Mouse (Mus musculus): Measurements from ENCODE around the gene Slain2. TPM values are rescaled to one million over a fixed set of nuclear protein-coding genes. Genes with fewer than 3 reads are reported as not detected.

Gene Slain2
- polyA plus RNA-seq, 1 experiment from 2014 or later, result 24.0 TPM

DNA sequence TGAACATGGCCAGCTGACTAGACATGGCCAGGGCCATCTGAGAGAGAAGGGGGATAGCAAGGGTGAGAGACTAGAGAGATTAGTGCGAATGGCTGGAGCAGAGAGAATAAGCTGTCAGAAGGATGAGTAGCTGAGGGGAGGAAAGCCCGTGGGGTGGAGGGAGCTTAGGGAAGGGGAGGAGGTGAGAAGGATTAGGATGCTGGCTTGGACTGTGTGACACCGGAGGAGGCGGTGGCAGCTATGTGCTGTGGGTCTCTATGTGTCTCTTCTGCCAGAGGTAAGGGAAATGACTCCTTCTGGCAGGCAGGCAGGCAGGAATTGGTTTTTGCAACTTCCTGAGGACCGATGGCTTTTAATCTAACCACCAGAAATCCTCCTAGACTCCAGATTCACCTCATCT is 34.4 kb upstream of the Slain2 start:
- Histone ChIP-seq H3K4me3 (ENCODE audit: low read length) (no peak overlapping the region), H3K4me2 (ENCODE audit: low read depth, low read length) (no peak overlapping the region), H3K9me3 (replicated peaks; ENCODE audit: control insufficient read depth, low read length) (no peaks in the 10 kb centered on the region), H3K27ac (ENCODE audit: low read length) (no peak overlapping the region), H3K9ac (ENCODE audit: low read length) (no peak overlapping the region), H3K36me3 (ENCODE audit: control insufficient read depth, insufficient read depth) (no peaks in the 10 kb centered on the region), H3K27me3 (ENCODE audit: control insufficient read depth, insufficient read depth, low read length) (no peaks in the 10 kb centered on the region), H3K4me1 (ENCODE audit: control insufficient read depth, insufficient read depth, low read length) (peaks cover 19% of the 10 kb centered on the region)
- 41% methylated on average over 5 of the region's 5 CpGs for WGBS
- no peak for ATAC-seq (replicated peaks; ENCODE audit: extremely low read depth, insufficient read depth, low FRiP score)

- Histone ChIP-seq H3K4me1 (ENCODE audit: control insufficient read depth, insufficient read depth, low read length) (peaks cover 12% of the 10 kb centered on the region), H3K27me3 (ENCODE audit: control insufficient read depth, insufficient read depth, low read length) (no peaks in the 10 kb centered on the region), H3K36me3 (ENCODE audit: control insufficient read depth, insufficient read depth) (no peaks in the 10 kb centered on the region), H3K27ac (ENCODE audit: low read length) (peak overlapping the region; percentile 92), H3K9me3 (replicated peaks; ENCODE audit: control insufficient read depth, low read length) (no peaks in the 10 kb centered on the region), H3K9ac (ENCODE audit: low read length) (peak overlapping the region; percentile 43), H3K4me3 (ENCODE audit: low read length) (no peak overlapping the region), H3K4me2 (ENCODE audit: low read depth, low read length) (peak overlapping the region; percentile 17; the same call in 1 of the 2 replicates)
- WGBS, result 40% methylated on average over 12 of the region's 12 CpGs
- ATAC-seq (replicated peaks; ENCODE audit: extremely low read depth, insufficient read depth, low FRiP score), result peak; percentile 24; the same call in 1 of the 2 replicates
Measured at GRCm38 (mm10) chr5:72881748-72882411, 32.2 kb upstream of the Slain2 start.

DNA sequence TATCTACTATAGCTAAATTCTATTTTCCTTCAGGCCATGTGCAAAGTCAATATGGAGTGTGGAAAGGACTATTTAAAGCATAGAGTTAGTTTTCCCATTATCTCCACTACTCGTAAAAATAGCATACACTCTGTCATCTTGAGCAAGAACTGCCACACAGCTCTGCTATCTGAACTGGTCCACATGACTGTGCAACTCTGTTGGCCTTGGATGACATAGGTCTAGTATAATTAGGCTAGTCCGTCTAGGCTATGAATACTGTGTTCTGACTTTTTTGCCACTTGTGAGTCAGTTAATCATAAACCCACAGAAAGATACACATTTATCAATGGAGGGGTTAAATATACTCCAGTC is 31.7 kb upstream of the Slain2 start:
- peak overlapping the region; percentile 92 for H3K27ac ChIP-seq (ENCODE audit: low read length)
- H3K27me3 ChIP-seq (ENCODE audit: control insufficient read depth, insufficient read depth, low read length), result no peaks in the 10 kb centered on the region
- H3K4me2 ChIP-seq (ENCODE audit: low read depth, low read length), result peak overlapping the region; percentile 17; the same call in 1 of the 2 replicates
- no peak overlapping the region for H3K4me3 ChIP-seq (ENCODE audit: low read length)
- peak; percentile 97 for ATAC-seq (replicated peaks; ENCODE audit: extremely low read depth, insufficient read depth, low FRiP score)
- H3K9ac ChIP-seq (ENCODE audit: low read length), result no peak overlapping the region
- H3K9me3 ChIP-seq (replicated peaks; ENCODE audit: control insufficient read depth, low read length), result no peaks in the 10 kb centered on the region
- no peaks in the 10 kb centered on the region for H3K36me3 ChIP-seq (ENCODE audit: control insufficient read depth, insufficient read depth)
- H3K4me1 ChIP-seq (ENCODE audit: control insufficient read depth, insufficient read depth, low read length), result peaks cover 12% of the 10 kb centered on the region
- 26% methylated on average over 2 of the region's 2 CpGs for WGBS

DNA sequence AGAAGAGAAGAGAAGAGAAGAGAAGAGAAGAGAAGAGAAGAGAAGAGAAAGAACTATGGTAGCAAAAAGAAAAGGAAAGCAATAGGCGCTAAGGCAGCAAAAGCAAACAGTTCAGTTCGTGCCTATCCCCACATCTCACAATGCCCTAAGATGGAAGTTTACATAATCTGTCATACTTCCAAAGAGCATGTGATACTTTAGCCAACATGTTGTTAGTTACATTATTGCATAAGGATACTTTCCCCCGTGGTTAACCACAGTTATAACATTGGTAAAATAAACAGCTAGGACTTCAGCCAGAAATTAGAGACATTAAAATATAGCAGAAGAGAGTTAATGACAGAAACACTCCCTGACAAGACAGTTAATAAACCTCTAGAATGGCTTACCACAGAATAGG is 30.4 kb upstream of the Slain2 start:
- 75% methylated on average over 3 of the region's 3 CpGs for WGBS
- no peak overlapping the region for H3K9ac ChIP-seq (ENCODE audit: low read length)
- H3K4me3 ChIP-seq (ENCODE audit: low read length), result no peak overlapping the region
- no peak overlapping the region for H3K4me2 ChIP-seq (ENCODE audit: low read depth, low read length)
- no peak overlapping the region for H3K27ac ChIP-seq (ENCODE audit: low read length)
- no peaks in the 10 kb centered on the region for H3K27me3 ChIP-seq (ENCODE audit: control insufficient read depth, insufficient read depth, low read length)
- no peak for ATAC-seq (replicated peaks; ENCODE audit: extremely low read depth, insufficient read depth, low FRiP score)
- H3K9me3 ChIP-seq (replicated peaks; ENCODE audit: control insufficient read depth, low read length), result no peaks in the 10 kb centered on the region
- peaks cover 9% of the 10 kb centered on the region for H3K4me1 ChIP-seq (ENCODE audit: control insufficient read depth, insufficient read depth, low read length)
- no peaks in the 10 kb centered on the region for H3K36me3 ChIP-seq (ENCODE audit: control insufficient read depth, insufficient read depth)

DNA sequence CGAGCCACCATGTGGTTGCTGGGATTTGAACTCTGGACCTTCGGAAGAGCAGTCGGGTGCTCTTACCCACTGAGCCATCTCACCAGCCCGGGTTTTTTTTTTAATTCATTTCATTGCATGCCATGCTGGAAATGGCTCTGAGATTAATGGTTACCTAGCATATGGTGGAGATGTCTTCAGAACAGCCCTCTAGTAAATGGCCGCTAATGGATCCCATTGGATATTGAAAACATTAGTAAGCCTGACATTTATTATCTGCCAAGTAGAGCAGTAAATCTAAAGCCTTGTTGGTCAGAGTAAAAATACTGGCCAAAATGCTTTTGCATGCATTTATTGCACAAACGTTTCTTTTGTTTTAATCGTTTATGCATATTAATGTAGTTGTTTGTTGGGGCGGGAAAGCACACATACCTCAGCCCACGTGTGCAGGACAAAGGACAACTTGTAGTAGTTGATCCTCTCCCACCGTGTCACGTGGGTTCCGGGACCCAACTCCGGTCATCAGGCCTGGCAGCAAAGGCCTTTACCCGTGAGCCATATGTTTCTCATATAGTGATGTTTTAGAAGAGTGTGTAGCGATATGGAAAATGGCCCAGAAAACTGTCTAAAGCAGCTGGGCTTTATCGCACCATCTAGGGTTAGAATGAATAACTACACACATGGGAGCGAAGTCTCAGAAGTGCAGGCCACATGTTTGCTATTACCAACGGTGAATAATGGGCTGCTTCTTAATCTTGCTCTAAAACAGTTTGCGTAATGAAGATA is 27.5 kb upstream of the Slain2 start:
- peaks cover 11% of the 10 kb centered on the region for H3K4me1 ChIP-seq (ENCODE audit: control insufficient read depth, insufficient read depth, low read length)
- WGBS, result 86% methylated on average over 18 of the region's 19 CpGs
- no peak for ATAC-seq (replicated peaks; ENCODE audit: extremely low read depth, insufficient read depth, low FRiP score)

GRCm38 (mm10) chr5:72888260-72888659 is 25.8 kb upstream of the Slain2 start:
- Histone ChIP-seq H3K4me1 (ENCODE audit: control insufficient read depth, insufficient read depth, low read length) (peaks cover 5% of the 10 kb centered on the region; the same call in 1 of the 2 replicates), H3K9me3 (replicated peaks; ENCODE audit: control insufficient read depth, low read length) (no peaks in the 10 kb centered on the region), H3K27me3 (ENCODE audit: control insufficient read depth, insufficient read depth, low read length) (no peaks in the 10 kb centered on the region), H3K9ac (ENCODE audit: low read length) (no peak overlapping the region), H3K36me3 (ENCODE audit: control insufficient read depth, insufficient read depth) (no peaks in the 10 kb centered on the region), H3K27ac (ENCODE audit: low read length) (no peak overlapping the region), H3K4me2 (ENCODE audit: low read depth, low read length) (no peak overlapping the region), H3K4me3 (ENCODE audit: low read length) (no peak overlapping the region)
- 93% methylated on average over 7 of the region's 7 CpGs for WGBS
- ATAC-seq (replicated peaks; ENCODE audit: extremely low read depth, insufficient read depth, low FRiP score), result no peak

More for the DNA sequence above, 27.5 kb upstream of the Slain2 start:
- Histone ChIP-seq H3K27me3 (ENCODE audit: control insufficient read depth, insufficient read depth, low read length) (no peaks in the 10 kb centered on the region), H3K9ac (ENCODE audit: low read length) (no peak overlapping the region), H3K36me3 (ENCODE audit: control insufficient read depth, insufficient read depth) (no peaks in the 10 kb centered on the region), H3K4me3 (ENCODE audit: low read length) (no peak overlapping the region), H3K9me3 (replicated peaks; ENCODE audit: control insufficient read depth, low read length) (no peaks in the 10 kb centered on the region), H3K27ac (ENCODE audit: low read length) (no peak overlapping the region), H3K4me2 (ENCODE audit: low read depth, low read length) (no peak overlapping the region)

GRCm38 (mm10) chr5:72891534-72891933 is 22.6 kb upstream of the Slain2 start:
- no peak overlapping the region for H3K4me2 ChIP-seq (ENCODE audit: low read depth, low read length)
- H3K9me3 ChIP-seq (replicated peaks; ENCODE audit: control insufficient read depth, low read length), result 0 out of 2 replicates have a peak, but pooled peaks cover 3% of the 10 kb centered on the region
- H3K27ac ChIP-seq (ENCODE audit: low read length), result no peak overlapping the region
- H3K4me1 ChIP-seq (ENCODE audit: control insufficient read depth, insufficient read depth, low read length), result peaks cover 17% of the 10 kb centered on the region
- peak; percentile 64; the same call in 1 of the 2 replicates for ATAC-seq (replicated peaks; ENCODE audit: extremely low read depth, insufficient read depth, low FRiP score)
- H3K36me3 ChIP-seq (ENCODE audit: control insufficient read depth, insufficient read depth), result no peaks in the 10 kb centered on the region
- no peaks in the 10 kb centered on the region for H3K27me3 ChIP-seq (ENCODE audit: control insufficient read depth, insufficient read depth, low read length)
- no peak overlapping the region for H3K9ac ChIP-seq (ENCODE audit: low read length)
- 2% methylated on average over 12 of the region's 12 CpGs for WGBS
- no peak overlapping the region for H3K4me3 ChIP-seq (ENCODE audit: low read length)

DNA sequence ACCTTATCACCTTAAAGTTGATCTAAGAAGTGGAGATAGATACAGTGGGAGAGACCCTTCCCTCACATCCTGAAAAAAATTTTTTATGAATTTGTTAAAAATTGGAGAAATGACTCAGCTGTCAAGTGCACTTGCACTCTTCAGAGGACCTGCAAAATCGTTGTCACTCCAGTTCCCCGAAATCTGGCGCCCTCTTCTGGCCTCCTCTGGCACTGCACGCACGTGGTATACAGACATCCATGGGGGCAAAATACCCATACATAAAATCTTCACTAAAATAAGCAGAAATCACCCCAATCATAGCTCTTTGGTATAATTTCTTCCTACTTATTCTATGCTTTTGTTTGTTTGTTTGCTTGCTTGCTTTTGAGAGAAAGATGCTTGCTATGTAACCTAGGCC is 20.1 kb upstream of the Slain2 start:
- Histone ChIP-seq H3K4me2 (ENCODE audit: low read depth, low read length) (no peak overlapping the region), H3K4me1 (ENCODE audit: control insufficient read depth, insufficient read depth, low read length) (peaks cover 28% of the 10 kb centered on the region), H3K27me3 (ENCODE audit: control insufficient read depth, insufficient read depth, low read length) (no peaks in the 10 kb centered on the region), H3K9me3 (replicated peaks; ENCODE audit: control insufficient read depth, low read length) (0 out of 2 replicates have a peak, but pooled peaks cover 3% of the 10 kb centered on the region), H3K27ac (ENCODE audit: low read length) (no peak overlapping the region), H3K9ac (ENCODE audit: low read length) (no peak overlapping the region), H3K36me3 (ENCODE audit: control insufficient read depth, insufficient read depth) (no peaks in the 10 kb centered on the region), H3K4me3 (ENCODE audit: low read length) (no peak overlapping the region)
- ATAC-seq (replicated peaks; ENCODE audit: extremely low read depth, insufficient read depth, low FRiP score), result no peak
- 60% methylated on average over 5 of the region's 5 CpGs for WGBS

DNA sequence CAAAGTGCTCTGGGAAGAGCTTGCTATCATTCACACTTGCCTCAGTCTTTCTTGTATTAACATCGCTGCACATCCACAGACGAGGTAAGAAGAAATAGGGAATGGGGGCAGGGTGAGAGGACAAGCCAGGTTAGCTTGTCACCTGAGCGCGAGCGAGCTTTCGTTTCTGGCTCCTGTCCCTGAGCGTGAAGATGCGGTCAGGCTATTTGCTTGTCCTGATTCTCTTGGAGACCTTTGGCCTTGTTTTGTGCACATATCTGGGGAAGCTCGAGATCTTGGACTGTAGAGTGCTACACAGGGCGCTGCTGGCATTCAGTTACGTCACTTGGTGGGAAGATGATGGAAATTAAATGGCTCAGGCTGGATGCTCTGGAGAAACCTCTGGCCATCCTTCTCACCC is 18.8 kb upstream of the Slain2 start:
- Histone ChIP-seq H3K9me3 (replicated peaks; ENCODE audit: control insufficient read depth, low read length) (0 out of 2 replicates have a peak, but pooled peaks cover 3% of the 10 kb centered on the region), H3K9ac (ENCODE audit: low read length) (no peak overlapping the region), H3K4me3 (ENCODE audit: low read length) (no peak overlapping the region), H3K36me3 (ENCODE audit: control insufficient read depth, insufficient read depth) (no peaks in the 10 kb centered on the region), H3K4me1 (ENCODE audit: control insufficient read depth, insufficient read depth, low read length) (peaks cover 28% of the 10 kb centered on the region), H3K27ac (ENCODE audit: low read length) (peak overlapping the region; percentile 94), H3K4me2 (ENCODE audit: low read depth, low read length) (no peak overlapping the region), H3K27me3 (ENCODE audit: control insufficient read depth, insufficient read depth, low read length) (no peaks in the 10 kb centered on the region)
- no peak for ATAC-seq (replicated peaks; ENCODE audit: extremely low read depth, insufficient read depth, low FRiP score)
- 85% methylated on average over 11 of the region's 11 CpGs for WGBS

Data from heart, embryonic 16.5 days (tissue).